Mouse (Mus musculus): Measurements from ENCODE around the gene Thrb.

DNA sequence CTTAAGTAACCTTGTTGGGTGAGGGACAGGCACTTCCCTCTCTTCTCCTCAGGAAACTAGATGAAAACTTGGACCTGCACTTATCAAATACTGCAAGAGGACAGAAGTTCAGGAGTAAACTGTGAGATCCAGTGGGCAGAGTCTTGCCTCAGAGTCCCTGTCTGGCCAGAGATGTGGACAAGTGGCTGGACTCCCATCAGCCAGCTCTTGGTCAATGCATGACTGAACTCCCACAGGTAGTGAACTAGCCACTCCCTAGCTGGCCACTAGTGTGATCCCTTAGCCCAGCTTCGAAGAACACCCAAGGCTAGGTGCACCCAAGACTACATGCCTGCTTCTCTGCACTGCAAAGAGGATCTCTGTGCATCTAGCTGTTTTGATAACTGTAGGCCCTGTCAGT is 234.7 kb downstream of the Thrb start:
- no peak for TF ChIP-seq CTCF (IDR thresholded peaks at IDR 0.05; ENCODE audit: low read depth)
- no peak for TF ChIP-seq EP300 (IDR thresholded peaks at IDR 0.05; ENCODE audit: low read depth)

Data from liver, embryonic 14.5 days (tissue).